Mouse (Mus musculus) layer of hippocampus, adult 2 months (tissue): Measurements from ENCODE around the gene 1810024B03Rik. TPM values are rescaled to one million over a fixed set of nuclear protein-coding genes. Genes with fewer than 3 reads are reported as not detected.

Experiments used
- DNase-seq, 2 experiments: peaks; one replicate each; pipeline ENCODE4 v3.0.0; 2022; ENCODE audit warnings: low spot score in 2 of 2
- H3K27ac ChIP-seq: fragments of 200-600 bp; 2 replicates; pipeline ENCODE4 v1.8.1; 2022
- H3K4me3 ChIP-seq: fragments of 200-600 bp; 2 replicates; pipeline ENCODE4 v1.8.1; 2022; ENCODE audit warnings: mild to moderate bottlenecking
- CTCF ChIP-seq: fragments of 200-600 bp; conservative IDR thresholded peaks from 2 replicates; pipeline ENCODE4 v1.8.1; 2022; ENCODE audit warnings: antibody characterized with exemption, mild to moderate bottlenecking, moderate library complexity
- total RNA-seq, 2 experiments: library from RNA; stranded (reverse); gene quantifications; 2 replicates each; pipeline ENCODE4 v1.2.3; 2021

Gene 1810024B03Rik
- total RNA-seq, 2 experiments from 2014 or later = 0.91 to 1.1 TPM

- Histone ChIP-seq H3K27ac (peak overlapping the region; percentile 53; the same call in 1 of the 2 replicates), H3K4me3 (peak overlapping the region; percentile 68)
- no peak for DNase-seq
- no peak for TF ChIP-seq CTCF
These were observed 65.4 kb downstream of the 1810024B03Rik start for GRCm38 (mm10) chr2:127142577-127143157.

GRCm38 (mm10) chr2:127142031-127142430 lies 66.0 kb downstream of the 1810024B03Rik start:
- Histone ChIP-seq H3K27ac (no peak overlapping the region), H3K4me3 (no peak overlapping the region)
- no peak for DNase-seq
- TF ChIP-seq CTCF = no peak

- Histone ChIP-seq H3K4me3 (no peak overlapping the region), H3K27ac (no peak overlapping the region)
- no peak for TF ChIP-seq CTCF
- DNase-seq = peak in 1 of 2 experiments; percentile 30
These were observed 68.1 kb downstream of the 1810024B03Rik start for GRCm38 (mm10) chr2:127140011-127140410.

- no peak overlapping the region for H3K27ac ChIP-seq
- peak; percentile 42 for TF ChIP-seq CTCF
- H3K4me3 ChIP-seq = no peak overlapping the region
- no peak for DNase-seq
These were observed 68.5 kb downstream of the 1810024B03Rik start for GRCm38 (mm10) chr2:127139605-127140004.

DNA sequence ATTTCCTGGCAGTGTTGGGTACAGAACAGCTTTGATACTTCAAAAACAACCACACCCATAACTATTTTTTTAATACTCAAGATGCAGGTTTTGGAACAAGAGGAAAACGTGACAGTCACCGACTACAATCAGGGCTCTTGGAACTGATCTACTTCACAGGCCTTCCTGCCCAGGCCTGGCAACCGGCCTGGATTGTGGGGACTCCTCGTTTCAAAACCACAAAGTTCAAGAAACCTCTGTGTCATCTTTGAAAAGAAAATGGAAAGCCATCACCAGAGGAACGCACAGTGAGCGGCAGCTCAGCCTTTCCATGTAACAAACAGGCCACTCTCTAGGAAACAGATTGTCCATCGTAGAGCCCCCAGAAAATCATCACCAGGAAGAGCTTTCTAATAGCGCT lies 69.0 kb downstream of the 1810024B03Rik start:
- Histone ChIP-seq H3K27ac (no peak overlapping the region), H3K4me3 (no peak overlapping the region)
- no peak for TF ChIP-seq CTCF
- DNase-seq = no peak

DNA sequence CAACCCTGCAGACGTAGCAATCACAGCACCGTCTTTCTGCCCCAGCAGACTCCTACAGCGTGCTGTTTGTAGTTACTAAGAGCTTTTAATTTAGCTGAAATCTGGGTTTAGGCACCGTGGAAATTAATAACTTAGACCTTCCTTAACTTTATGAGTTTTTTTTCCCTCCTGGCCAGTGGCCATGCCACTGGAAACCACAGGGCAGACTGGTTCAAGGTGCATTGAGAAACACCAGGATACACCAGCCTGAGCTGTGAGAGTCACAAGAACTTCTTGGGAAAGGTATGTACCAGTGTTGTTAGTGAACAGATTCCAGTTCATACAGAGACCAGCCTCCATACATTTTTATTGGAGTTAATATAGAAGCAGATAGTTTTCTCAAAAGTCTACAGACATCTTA lies 69.6 kb downstream of the 1810024B03Rik start:
- no peak for DNase-seq
- no peak for TF ChIP-seq CTCF

DNA sequence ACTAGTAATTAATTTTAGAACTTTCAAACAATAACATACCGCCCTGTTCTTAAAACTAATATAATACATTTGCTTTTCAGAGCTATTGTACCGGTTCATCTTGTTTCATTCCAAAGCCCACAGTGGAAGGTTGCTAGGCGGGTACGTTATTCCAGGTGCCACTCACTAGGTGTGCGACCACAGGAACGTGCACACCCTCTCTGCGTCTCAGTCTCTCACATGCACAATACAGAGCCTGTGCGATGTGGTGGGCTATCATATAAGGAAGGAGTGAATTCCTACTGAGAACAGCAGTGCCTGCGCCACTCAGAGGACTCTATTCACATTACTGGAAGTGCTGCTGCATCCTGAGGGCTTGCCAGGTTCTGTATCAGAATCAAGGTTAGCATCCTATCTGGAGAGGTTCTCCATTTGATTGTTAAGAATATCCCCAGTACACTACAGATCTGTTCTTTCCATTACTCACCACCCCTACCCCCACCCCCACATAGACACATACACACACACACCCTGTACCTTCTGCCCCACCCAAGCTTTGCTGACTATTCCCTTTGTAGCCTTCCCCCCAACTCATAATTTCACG lies 70.2 kb downstream of the 1810024B03Rik start:
- TF ChIP-seq CTCF = no peak
- no peak for DNase-seq
- no peak overlapping the region for H3K27ac ChIP-seq
- no peak overlapping the region for H3K4me3 ChIP-seq

More for the DNA sequence above, 69.6 kb downstream of the 1810024B03Rik start:
- H3K4me3 ChIP-seq = no peak overlapping the region
- H3K27ac ChIP-seq = no peak overlapping the region

GRCm38 (mm10) chr2:127136979-127137378 lies 71.1 kb downstream of the 1810024B03Rik start:
- TF ChIP-seq CTCF = no peak
- Histone ChIP-seq H3K4me3 (no peak overlapping the region), H3K27ac (no peak overlapping the region; the same call in 1 of the 2 replicates)
- no peak for DNase-seq

Other genes starting within 250 kb of the 1810024B03Rik start
- gene Ap4e1, start 199.6 kb downstream of the 1810024B03Rik start, total RNA-seq = 10 to 100 TPM; 12.3 to 13.1 TPM
- gene Blvra, start 137.6 kb downstream of the 1810024B03Rik start, total RNA-seq = 10 to 100 TPM; 17.3 to 20.2 TPM
- 1 to 10 TPM; 1.3 to 1.6 TPM for gene Ncaph, start 74.3 kb downstream of the 1810024B03Rik start, total RNA-seq
- 1 to 10 TPM; 2.6 TPM for gene Itpripl1, start 64.8 kb downstream of the 1810024B03Rik start, total RNA-seq
- 10 to 100 TPM; 94.9 to 95.2 TPM for gene Snrnp200, start 106 bp upstream of the 1810024B03Rik start, total RNA-seq
- 10 to 100 TPM; 76.1 to 85.1 TPM for gene Ciao1, start 39.5 kb upstream of the 1810024B03Rik start, total RNA-seq
- 10 to 100 TPM; 67.5 to 78.5 TPM for gene Tmem127, start 39.6 kb upstream of the 1810024B03Rik start, total RNA-seq
- 100 to 1,000 TPM; 112 to 117 TPM for gene Stard7, start 61.9 kb upstream of the 1810024B03Rik start, total RNA-seq
- gene Dusp2, start 127.9 kb upstream of the 1810024B03Rik start, total RNA-seq = 1 to 10 TPM; 1.6 to 2.0 TPM
- gene Astl, start 130.4 kb upstream of the 1810024B03Rik start, total RNA-seq = not detected
- under 1 TPM in 1 of 2 experiments, not detected in 1; 0.26 TPM for gene Adra2b, start 154.9 kb upstream of the 1810024B03Rik start, total RNA-seq
- under 1 TPM; 0.12 to 0.31 TPM for gene Gpat2, start 216.9 kb upstream of the 1810024B03Rik start, total RNA-seq
- gene Fahd2a, start 236.3 kb upstream of the 1810024B03Rik start, total RNA-seq = 10 to 100 TPM; 19.8 to 21.6 TPM